Mouse (Mus musculus) bone marrow, adult 2 months (tissue): ENCODE measurements around the gene Gsc.

Source experiments
- CTCF ChIP-seq: fragments of 200-500 bp; IDR thresholded peaks from 2 replicates; pipeline ENCODE4 v1.5.1; 2011; ENCODE audit warnings: low read length, control low read depth; ENCODE audit not compliant: control insufficient read depth, insufficient read depth
- POLR2A ChIP-seq: fragments of 200-500 bp; IDR thresholded peaks from 2 replicates; pipeline ENCODE4 v1.6.1; 2011; ENCODE audit warnings: low read depth, mild to moderate bottlenecking, control low read depth, low read length, borderline replicate concordance; ENCODE audit not compliant: control insufficient read depth

GRCm38 (mm10) chr12:104450257-104450656 is 22.9 kb downstream of the Gsc start:
- TF ChIP-seq CTCF: no peak
- no peak for TF ChIP-seq POLR2A
